Mouse (Mus musculus) kidney, postnatal 10 days (tissue): ENCODE data around the gene Cdk5r2.

Experiments
- DNase-seq: peaks from one replicate; pipeline ENCODE4 v3.0.0; 2021; ENCODE audit warnings: mixed read lengths

The Cdk5r2 gene

DNA sequence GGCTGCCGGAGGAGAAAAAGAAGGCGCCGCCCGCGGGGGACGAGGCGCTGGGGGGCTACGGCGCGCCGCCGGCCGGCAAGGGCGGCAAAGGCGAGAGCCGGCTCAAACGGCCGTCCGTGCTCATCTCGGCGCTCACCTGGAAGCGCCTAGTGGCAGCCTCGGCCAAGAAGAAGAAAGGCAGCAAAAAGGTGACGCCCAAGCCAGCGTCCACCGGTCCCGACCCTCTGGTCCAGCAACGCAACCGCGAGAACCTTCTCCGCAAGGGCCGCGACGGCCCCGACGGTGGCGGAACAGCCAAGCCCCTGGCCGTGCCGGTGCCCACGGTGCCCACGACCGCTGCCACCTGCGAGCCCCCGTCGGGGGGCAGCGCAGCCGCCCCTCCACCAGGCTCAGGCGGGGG is 422 bp downstream of the Cdk5r2 start:
- DNase-seq, result no peak

DNA sequence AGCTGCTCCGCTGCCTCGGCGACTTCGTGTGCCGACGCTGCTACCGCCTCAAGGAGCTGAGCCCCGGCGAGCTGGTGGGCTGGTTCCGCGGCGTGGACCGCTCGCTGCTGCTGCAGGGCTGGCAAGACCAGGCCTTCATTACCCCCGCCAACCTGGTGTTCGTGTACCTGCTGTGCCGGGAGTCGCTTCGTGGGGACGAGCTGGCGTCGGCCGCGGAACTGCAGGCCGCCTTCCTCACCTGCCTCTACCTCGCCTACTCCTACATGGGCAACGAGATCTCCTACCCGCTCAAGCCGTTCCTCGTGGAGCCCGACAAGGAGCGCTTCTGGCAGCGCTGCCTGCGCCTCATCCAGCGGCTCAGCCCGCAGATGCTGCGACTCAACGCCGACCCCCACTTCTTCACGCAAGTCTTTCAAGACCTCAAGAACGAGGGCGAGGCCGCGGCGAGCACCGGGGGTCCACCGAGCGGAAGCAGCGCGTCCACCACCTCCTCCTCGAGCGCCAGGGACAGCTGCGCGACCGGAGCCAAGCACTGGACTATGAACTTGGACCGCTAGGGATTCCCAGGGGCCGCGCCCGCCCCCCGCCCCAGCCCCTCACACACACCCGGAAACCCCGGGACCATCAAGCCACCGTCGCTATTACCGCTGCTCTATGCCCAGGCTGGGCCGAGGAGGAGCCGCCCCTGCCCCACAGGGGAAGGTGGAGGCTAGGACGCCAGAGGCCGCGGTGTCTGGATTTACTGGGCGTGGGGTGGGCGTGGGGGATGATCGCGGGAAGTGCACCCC is 1.1 kb downstream of the Cdk5r2 start:
- DNase-seq, result peak; percentile 15

DNA sequence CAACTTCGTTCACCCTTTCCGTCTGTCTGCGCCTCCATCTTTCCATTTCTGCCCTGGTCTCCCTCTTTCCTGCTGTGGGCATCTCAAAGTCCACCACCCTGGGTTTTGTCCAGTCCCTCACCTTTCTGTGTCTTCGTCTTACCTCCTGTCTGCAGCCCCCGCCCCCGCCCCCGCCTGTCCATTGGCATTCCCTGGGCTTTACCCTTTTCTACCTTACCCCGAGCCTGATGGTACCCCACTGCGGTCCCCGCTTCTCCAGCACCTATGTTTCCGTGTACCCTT is 1.6 kb downstream of the Cdk5r2 start:
- no peak for DNase-seq

DNA sequence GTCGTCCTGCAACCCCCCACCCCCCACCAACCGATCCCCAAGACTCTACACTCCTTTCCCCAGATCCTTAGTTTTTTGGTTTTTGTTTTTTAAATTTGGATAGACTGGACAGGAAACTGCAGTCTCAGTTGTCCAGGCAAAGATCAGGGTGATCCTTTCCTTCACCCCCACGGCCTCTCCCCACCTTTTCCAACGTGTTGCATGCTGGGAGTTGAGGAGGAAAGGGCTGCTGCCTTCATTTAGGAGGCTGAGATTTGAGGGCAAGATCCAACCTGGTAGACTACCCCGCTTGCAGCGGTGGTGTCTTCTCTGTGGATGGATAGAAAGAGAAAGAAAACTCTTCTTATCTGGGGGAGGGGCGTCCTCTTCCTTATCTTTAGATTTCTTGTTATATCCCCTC is 2.1 kb downstream of the Cdk5r2 start:
- no peak for DNase-seq

DNA sequence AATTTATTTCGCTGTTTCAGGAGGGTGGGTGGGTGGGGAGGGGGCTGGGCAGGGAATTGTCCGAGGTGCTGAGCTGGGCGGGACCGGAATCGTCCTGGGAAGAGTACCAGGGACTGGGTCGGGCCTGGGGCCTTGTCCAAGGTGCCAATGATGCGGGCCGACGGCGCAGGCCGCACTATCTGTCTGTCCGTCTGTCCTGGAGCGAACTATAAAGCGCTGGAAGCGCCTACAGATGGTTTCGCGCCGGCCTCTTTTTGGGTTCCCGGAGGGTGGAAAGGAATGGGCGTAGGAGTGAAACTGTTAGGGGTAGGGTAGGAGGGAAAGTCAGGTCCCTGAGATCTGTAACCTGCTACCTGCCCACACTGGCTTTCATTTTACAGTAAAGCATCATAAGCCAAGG is 2.5 kb downstream of the Cdk5r2 start:
- peak; percentile 14 for DNase-seq

DNA sequence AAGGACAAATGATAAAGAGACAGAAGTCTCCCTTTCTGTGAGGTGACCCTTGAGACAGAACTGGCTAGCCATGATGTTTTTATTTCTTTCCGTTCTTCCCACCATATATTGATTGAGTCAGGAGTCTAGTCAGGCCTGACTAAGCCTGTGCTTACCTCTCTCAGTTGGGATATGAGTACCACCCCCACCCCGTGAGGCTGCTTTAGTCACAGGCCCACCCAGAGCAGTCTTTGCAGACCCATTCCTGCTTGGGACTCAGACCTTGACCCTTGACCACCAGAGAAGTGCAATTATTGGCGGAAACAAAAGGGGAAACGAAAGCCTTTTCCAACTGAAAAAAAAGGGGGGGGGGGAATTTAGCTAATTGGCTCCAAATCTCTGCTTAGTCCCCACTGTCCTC is 2.9 kb downstream of the Cdk5r2 start:
- no peak for DNase-seq

DNA sequence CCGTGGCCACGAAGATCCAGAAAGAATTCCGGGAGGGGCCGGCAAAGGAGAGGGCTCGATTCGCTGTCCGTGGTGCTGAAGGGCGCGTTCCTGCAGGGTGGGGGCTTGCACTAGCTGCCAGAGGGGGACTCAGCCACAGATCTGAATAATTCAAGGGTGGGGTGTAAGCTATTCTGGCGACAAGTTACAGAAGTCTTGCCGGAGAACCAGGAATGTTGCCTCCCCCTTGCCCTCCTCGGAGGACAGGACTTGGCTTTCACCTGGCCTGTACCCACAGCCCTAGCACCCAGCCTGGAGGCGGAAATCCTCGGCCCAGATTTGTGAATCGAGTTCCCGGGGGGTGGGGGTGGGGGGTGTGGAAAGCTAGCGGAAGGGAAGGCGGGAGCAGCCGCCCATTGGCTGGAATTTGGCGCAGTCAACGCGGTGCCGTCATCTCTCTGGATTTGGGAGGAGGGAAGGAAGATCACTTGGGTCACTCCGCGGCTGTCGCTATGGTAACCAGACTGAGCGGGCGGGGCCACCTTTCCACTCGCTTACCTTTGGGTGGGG is 3.5 kb downstream of the Cdk5r2 start:
- DNase-seq, result peak; percentile 81

DNA sequence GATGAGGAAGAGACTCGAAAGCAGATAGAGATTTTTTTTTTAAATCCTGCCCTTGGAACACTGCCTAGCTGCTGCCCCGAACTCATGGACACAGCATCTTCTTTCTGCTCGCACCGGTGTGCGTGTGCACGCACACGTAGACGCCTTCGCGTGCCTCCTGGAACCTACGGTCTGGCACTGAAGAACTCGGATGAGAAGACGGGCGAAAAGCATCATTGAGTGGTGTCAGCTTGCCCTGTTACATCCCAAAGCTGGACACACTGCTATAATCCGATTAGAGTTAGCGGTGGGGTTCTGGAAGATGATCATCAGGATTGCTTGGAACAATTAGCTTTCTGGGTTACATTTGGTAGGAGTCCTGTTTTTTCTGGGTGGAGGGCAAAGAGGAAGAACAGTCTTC is 4.1 kb downstream of the Cdk5r2 start:
- DNase-seq, result no peak

DNA sequence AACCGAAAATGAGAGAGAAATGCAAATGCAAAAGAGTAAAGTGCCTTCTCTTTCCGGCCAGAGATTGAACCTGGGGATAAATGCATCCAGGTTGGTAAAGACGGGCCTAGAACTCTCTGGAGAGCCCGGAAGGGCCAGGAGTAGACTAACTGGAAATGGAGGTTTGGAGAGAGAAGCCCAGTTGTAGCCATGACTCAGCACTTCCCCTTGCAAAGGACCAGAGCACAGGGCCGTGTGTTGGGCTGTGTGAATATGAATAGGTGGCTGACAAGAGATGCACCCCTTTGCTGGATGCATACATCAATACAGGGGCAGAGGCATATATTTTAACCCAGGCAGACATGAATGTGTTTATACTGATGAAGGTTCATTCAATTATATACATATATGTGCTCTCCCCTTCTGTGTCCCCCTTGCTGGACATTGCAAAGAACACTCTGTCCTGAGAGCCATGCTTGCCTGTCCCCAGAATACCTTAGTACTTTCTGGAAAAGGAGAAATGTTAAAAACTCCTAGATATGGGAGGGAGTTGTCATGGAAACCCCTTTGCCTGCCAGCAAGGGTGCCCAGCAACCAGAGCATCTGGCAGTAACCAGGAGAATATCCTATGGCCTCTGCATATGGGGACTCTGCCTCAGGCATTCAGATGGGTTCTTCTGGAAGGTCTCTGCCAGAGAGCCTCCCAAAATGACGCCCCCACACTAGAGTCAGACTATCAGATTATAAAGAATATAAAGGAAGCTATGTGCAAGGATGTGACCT is 4.7 kb downstream of the Cdk5r2 start:
- DNase-seq, result no peak

DNA sequence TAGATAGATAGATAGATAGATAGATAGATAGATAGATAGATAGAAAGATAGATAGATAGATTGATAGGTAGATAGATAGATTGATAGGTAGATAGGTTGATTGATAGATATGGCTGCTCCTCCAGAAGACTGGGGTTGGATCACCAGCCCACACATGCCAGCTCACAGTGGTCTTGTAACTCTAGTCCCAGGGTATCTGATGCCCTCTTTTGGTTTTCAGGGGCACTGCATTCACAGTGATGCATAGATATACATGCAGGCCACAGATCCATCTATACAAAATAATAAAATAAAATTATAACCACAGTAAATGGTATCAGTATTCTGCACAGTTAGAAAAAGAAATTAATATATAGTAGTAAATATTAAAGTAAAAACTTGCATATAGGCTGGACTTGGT is 7.0 kb downstream of the Cdk5r2 start:
- no peak for DNase-seq

DNA sequence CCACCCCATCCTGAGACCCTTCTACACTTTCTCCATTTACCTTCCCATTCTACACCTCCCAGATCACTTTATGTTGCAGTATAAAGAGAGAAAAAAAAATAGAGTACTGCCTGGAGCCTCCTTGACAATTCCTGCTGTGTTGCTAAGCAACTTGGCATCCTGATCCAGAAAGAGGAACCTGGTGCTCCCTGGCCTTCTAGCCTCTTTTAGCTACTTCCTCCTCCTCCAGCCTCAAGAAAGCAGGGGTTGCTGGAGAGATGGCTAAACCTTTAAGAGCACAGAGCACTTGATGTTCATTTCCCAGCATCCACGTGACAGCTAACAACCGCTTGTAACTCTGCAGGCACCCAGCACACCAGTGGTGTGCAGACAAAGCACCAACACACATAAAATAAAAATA is 17.5 kb downstream of the Cdk5r2 start:
- no peak for DNase-seq

DNA sequence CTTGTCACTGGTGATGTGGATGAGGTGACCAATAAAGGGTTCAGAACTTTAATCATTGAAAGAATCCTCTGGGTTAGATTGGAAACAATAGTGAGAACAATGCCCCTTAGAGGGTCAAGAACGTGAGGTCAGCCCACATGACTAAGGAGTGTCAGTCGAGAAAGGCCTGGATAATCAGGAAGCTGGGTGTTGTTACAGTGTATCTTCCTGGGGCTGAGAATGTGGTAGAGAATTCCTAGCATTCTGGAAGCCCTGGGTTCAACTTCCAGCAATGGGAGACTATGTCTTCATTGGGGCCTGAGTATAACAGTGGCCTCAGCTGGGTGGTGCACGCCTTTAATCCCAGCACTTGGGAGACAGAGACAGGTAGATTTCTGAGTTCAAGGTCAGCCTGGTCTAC is 22.5 kb downstream of the Cdk5r2 start:
- no peak for DNase-seq

DNA sequence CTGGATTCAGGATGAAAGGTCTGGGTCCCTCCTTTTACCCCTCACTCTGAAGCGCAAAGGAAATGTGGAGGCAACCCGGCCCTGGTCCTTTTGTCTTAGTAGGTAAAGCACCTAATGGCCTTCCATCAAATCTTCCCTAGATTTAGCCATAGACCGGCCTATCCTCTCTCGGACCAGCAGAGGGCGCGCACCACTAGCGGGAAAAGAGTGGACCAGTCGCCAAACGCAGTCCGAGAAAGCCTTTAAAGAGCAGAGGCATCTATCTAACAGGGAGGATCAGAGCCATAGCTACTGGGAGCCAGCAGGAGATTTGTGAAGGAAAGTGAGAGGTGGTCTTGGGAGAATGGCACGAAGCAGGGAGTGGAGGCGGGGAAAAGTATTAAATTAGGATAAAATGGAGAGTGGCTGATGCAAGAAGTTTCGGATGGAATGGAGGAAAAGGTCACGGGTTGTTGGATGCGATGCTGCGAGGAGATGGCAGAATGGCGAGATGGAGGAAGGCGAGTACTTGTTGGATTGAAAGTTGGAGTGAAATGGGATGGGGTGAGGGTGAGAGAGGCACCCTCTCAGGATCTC is 26.1 kb downstream of the Cdk5r2 start:
- DNase-seq, result peak; percentile 85

DNA sequence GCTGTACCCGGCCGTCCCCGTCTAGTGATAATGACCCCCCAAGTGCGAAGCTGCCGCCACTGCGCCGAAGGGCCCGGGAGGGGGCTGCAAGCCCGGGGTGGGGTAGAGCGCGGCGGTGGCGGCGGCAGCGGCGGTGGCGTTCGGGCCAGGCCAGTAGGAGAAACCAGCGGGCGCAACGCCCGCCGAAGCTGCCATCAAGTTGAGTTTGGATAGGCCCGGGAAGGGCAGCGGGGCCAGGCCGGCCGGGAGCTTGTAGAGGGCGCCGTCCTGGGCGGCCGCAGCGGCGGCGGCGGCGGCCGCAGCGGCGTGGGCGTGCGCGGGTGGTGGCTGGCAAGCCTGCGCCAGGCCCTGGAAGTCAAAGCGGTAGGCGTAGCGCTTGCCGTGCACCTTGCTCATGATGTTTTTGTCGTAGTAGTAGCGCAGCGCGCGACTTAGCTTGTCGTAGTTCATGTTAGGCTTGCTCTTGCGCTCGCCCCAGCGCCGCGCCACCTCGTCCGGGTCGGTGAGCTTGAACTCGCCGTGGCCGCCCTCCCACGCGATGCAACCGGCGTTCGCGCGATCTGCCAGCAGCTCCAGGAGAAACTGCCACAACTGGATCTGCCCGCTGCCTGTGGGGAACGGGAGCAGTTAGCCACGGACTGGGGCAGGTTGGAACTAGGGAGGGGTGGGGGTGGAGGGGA is 27.5 kb downstream of the Cdk5r2 start:
- DNase-seq, result no peak

DNA sequence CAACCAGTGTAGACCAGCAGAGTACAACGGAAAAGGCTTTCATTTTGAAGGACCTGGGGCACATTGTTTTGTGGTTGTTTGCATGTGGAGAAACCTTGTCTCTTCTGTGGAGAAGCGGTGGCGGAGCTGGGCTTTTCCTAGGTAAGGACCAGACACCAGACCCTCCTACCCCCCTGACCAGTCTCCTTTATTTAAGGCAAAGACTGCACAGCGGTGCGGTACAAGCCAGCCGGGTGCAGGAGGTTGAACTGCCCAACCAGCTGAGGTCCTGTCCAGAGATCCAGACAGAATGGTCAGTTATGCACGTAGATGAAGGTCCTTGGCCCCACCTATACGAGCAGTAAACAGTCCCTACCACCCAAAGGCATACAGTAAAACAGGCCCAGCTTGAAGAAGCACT is 28.1 kb downstream of the Cdk5r2 start:
- no peak for DNase-seq

DNA sequence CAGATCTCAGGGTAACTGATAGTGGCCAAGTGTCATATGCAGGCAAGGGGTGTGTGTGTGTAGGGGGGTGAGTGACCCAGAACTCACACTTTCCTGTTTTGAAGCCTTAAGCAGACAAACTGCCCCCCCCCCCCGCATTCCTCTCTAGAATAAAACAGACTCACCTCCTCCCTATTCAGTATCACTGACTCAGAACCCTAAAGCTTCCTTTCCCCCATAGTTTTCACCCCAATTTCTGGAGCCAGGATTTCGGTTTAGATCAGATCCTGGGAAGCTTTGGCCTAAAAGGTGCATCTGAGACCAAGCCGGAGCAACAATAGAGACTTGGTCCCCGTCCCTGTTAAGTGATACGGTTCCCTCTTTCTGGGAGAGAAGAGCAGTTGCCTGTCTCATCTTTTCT is 28.7 kb downstream of the Cdk5r2 start:
- DNase-seq, result no peak

DNA sequence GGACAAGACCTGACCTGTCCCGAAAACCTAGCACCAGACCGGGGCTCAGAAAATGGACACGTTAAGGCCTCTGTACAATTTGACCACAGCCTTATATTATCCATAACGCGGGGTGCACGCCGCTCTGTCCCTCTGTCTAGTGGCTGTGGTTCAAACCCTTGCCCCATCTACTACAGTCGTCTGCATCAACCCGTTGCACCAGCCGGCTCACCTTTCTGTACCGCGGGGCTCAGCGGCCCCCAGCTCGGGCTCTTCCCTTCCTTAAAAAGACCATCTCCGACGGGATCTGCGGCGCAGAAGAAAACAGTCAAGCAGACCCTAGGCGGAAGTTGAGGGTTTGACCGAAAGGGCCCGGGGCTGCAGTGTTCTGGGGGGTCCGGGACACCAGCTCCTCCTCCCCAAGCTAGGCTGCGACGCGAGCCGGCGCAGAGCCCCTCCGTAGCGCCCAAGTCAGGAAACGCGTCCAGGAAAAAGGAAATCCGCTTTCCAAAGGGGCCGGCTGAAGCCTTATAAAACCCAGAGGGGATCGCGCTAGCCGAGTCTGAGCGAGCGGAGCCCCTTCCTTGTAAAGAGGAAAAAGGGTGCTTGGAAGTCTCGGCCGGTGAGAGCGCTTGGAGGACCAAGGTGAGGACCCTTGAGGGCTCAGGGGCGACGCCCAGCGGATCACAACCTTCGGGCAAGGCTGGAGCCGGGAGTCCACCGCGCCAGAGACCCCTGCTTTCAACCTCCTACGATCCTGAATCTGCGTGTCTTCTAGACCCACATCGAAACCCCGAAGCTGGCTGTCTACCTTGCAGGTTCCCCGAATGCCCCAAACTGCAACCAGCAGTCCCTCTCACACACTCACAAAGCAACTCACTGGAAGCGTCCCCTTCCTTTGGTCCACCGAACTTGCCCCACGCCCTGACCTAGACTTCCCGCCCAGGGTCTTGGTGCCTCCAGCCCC is 29.7 kb downstream of the Cdk5r2 start:
- no peak for DNase-seq

DNA sequence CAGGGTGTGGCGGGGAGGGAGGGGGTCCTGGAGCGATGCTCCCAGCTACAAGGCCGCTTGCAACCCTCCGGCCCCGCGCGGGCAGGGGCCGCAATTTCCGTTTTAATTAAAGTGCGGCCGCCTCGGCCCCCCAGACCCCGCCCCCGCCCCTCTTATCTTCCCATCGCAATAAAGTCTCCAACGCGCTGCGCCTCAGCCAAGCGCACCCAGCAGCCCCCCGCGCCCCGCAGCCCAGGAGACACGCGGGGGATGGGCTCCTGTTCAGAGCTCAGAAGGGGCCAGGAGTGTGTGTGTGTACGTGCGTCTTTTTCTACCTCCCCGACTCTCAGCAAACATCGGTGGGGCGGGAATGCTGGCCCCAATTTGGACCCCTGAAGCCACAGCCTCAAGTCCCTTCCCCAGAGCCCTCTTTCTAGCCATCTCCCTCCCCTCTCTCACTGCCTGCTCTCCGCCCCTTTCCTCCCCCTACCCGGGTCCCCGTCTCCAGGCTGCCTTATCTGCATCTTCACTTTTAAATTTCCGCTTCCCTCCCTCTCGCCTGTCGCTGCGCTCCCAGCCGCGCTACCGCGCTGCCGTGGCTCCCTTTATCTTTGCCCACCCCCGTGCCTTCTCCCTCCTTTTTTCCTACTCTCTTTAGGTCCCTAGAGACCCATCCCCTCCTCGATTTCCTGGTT is 30.8 kb downstream of the Cdk5r2 start, which contains the start of gene Fev:
Gene Fev, minus strand, starts transcription at position 51 of the 674 bp plus-strand sequence.
- DNase-seq, result no peak

DNA sequence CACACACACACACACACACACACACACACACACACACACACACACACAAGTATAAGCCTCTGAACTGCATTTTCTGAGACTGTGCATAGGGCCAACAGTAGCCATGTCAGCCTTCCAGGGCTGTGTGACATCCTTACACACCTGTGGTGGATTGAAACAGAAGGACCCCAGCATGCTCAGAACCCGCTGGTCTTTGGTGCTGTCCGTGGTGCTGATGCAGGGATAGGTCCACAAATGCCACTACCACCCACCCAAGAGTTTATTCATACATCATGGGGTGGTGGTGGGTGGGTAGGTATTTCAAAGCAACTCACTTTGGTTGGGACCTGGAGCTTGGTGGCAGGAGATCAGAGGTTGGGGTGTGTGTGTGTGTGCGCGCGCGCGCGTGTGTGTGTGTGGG is 36.8 kb downstream of the Cdk5r2 start:
- DNase-seq, result peak; percentile 79

DNA sequence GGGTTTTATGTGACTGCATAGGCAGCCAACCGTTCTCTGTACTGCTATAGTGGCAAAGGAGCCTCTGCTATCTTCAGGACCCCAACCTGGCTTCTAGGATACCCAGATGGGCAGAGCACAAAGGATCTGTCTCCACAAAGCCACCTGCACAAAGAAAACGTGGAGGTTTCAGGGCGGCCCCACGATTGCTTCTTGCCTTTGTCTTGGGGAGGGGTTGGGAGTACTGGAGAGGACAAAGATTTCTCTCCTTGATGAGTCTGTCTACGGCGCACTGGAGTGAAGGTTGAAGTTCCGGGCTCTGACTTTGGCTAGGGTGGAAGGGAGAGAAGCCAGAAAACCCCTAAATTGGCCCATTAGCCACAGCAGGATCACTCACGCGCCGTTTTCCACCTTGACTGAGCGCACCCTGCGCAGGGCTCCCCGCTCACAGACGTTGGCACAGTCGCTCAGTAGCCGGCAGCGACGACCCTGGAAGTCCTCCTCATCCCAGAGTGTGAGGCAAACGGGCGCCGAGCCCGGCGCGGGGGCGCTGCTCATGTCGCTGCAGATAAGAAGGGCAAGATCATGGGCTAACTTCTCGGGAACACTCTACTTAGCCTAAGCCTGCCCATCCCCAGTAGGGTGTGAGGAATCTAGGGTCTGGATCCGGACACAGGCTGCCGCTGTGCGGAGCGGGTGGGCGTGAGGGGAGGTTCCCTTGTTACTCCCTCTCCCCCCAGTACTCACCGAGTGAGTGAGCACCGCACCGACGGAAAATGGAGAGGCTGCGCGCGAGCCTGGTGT is 37.8 kb downstream of the Cdk5r2 start:
- no peak for DNase-seq
